Mouse (Mus musculus) MEL (cell line): ENCODE measurements at regions not wholly inside any gene's neighbourhood (a gene's known extent, or its start where the extent isn't known, plus 50 kb on each side); places are given as distances from the start of the nearest gene placed in this dataset.

Experiments used
- DNase-seq: peaks from one replicate; pipeline ENCODE4 v3.0.0; 2011; ENCODE audit warnings: low read depth, low spot score
- H3K27ac ChIP-seq: 2 replicates; pipeline ENCODE4 v1.5.1; 2012; ENCODE audit warnings: low read depth, mild to moderate bottlenecking, control low read depth, low read length, moderate library complexity; ENCODE audit not compliant: control insufficient read depth
- H3K27me3 ChIP-seq, 2 experiments: fragments of 150-350 bp in 1 of 2; sonication (generic) in 1 of 2; 2 replicates each; pipeline ENCODE4 v1.6.1; 2012; ENCODE audit warnings: low read length in 2 of 2, mild to moderate bottlenecking in 2 of 2, improper control_type of control experiment in 1 of 2, moderate library complexity in 1 of 2; ENCODE audit not compliant: insufficient read depth in 2 of 2, control insufficient read depth in 1 of 2
- H3K36me3 ChIP-seq, 2 experiments: 2 replicates each; pipeline ENCODE4 v1.6.1; 2012 to 2014; ENCODE audit warnings: low read length in 2 of 2, improper control_type of control experiment in 1 of 2, inconsistent platforms in 1 of 2, mild to moderate bottlenecking in 1 of 2; ENCODE audit not compliant: insufficient read depth in 2 of 2, control insufficient read depth in 1 of 2
- H3K4me1 ChIP-seq, 2 experiments: fragments of 150-350 bp in 1 of 2; sonication (generic) in 1 of 2; 2 replicates each; pipeline ENCODE4 v1.6.1; 2012; ENCODE audit warnings: low read length in 2 of 2, improper control_type of control experiment in 1 of 2, mild to moderate bottlenecking in 1 of 2; ENCODE audit not compliant: insufficient read depth in 2 of 2, control insufficient read depth in 1 of 2
- H3K4me3 ChIP-seq, 2 experiments: fragments of 150-350 bp in 1 of 2; sonication (generic) in 1 of 2; 2 replicates each; pipeline ENCODE4 v1.5.1; 2012; ENCODE audit warnings: low read depth in 2 of 2, low read length in 2 of 2, mild to moderate bottlenecking in 2 of 2, moderate library complexity in 2 of 2, control low read depth in 1 of 2, improper control_type of control experiment in 1 of 2; ENCODE audit not compliant: control insufficient read depth in 1 of 2, insufficient read depth in 1 of 2
- H3K79me2 ChIP-seq: 2 replicates; pipeline ENCODE4 v1.6.1; 2012; ENCODE audit warnings: mild to moderate bottlenecking, low read length, moderate library complexity; ENCODE audit not compliant: control insufficient read depth, poor library complexity, insufficient read depth
- H3K9ac ChIP-seq: 2 replicates; pipeline ENCODE4 v1.6.1; 2012; ENCODE audit warnings: low read depth, mild to moderate bottlenecking, control low read depth, low read length, moderate library complexity; ENCODE audit not compliant: control insufficient read depth, poor library complexity, severe bottlenecking
- H3K9me3 ChIP-seq: fragments of 150-350 bp; sonication (generic); replicated peaks from 2 replicates; pipeline ENCODE4 v1.6.1; 2012; ENCODE audit warnings: mild to moderate bottlenecking, low read length, improper control_type of control experiment, moderate library complexity; ENCODE audit not compliant: insufficient read depth
- CHD1 ChIP-seq: IDR thresholded peaks from 2 replicates; pipeline ENCODE4 v1.6.1; 2012; ENCODE audit warnings: low read depth, mild to moderate bottlenecking, inconsistent platforms, low read length, improper control_type of control experiment
- CHD2 ChIP-seq: IDR thresholded peaks from 2 replicates; pipeline ENCODE4 v1.6.1; 2011; ENCODE audit warnings: low read length, improper control_type of control experiment
- GABPA ChIP-seq: IDR thresholded peaks from 2 replicates; pipeline ENCODE4 v1.6.1; 2012; ENCODE audit warnings: low read depth, mild to moderate bottlenecking, inconsistent platforms, low read length, improper control_type of control experiment, moderate library complexity
- JUND ChIP-seq: IDR thresholded peaks from 2 replicates; pipeline ENCODE4 v1.6.1; 2011; ENCODE audit warnings: low read depth, mild to moderate bottlenecking, improper control_type of control experiment, low read length
- KAT2A ChIP-seq: conservative IDR thresholded peaks from 2 replicates; pipeline ENCODE4 v1.6.1; 2012; ENCODE audit warnings: low read depth, low read length, improper control_type of control experiment, inconsistent platforms
- MAX ChIP-seq: IDR thresholded peaks from 2 replicates; pipeline ENCODE4 v1.6.1; 2011; ENCODE audit warnings: low read length, improper control_type of control experiment
- MEF2A ChIP-seq: IDR thresholded peaks from 2 replicates; pipeline ENCODE4 v1.6.1; 2014; ENCODE audit warnings: low read depth, mild to moderate bottlenecking, inconsistent platforms, low read length, improper control_type of control experiment; ENCODE audit not compliant: poor library complexity, insufficient replicate concordance, severe bottlenecking; ENCODE audit errors: extremely low read depth
- MXI1 ChIP-seq: IDR thresholded peaks from 2 replicates; pipeline ENCODE4 v1.6.1; 2011; ENCODE audit warnings: mild to moderate bottlenecking, low read depth, low read length, improper control_type of control experiment
- MYB ChIP-seq: IDR thresholded peaks from 2 replicates; pipeline ENCODE4 v1.6.1; 2011; ENCODE audit warnings: mild to moderate bottlenecking, low read depth, low read length, improper control_type of control experiment
- NRF1 ChIP-seq: IDR thresholded peaks from 2 replicates; pipeline ENCODE4 v1.6.1; 2014; ENCODE audit warnings: low read depth, mild to moderate bottlenecking, inconsistent platforms, low read length, improper control_type of control experiment, moderate library complexity; ENCODE audit not compliant: poor library complexity, insufficient read depth, severe bottlenecking
- SIN3A ChIP-seq: IDR thresholded peaks from 2 replicates; pipeline ENCODE4 v1.6.1; 2012; ENCODE audit warnings: low read length, improper control_type of control experiment, inconsistent platforms
- TCF12 ChIP-seq: IDR thresholded peaks from 2 replicates; pipeline ENCODE4 v1.6.1; 2014; ENCODE audit warnings: low read depth, mild to moderate bottlenecking, inconsistent platforms, low read length, improper control_type of control experiment, moderate library complexity
- ZNF384 ChIP-seq: IDR thresholded peaks from 2 replicates; pipeline ENCODE4 v1.6.1; 2012; ENCODE audit warnings: low read depth, mild to moderate bottlenecking, inconsistent platforms, low read length, improper control_type of control experiment

GRCm38 (mm10) chr9:91803372-91803961 lies 389.3 kb upstream of the Plscr5 start:
- H3K79me2 ChIP-seq: no peaks in the 10 kb centered on the region
- H3K27me3 ChIP-seq: no peaks in the 10 kb centered on the region
- H3K4me3 ChIP-seq: no peak overlapping the region
- TF ChIP-seq KAT2A: no peak
- no peak for TF ChIP-seq CHD2
- TF ChIP-seq, all 39 proteins: peak for 0
- no peak for DNase-seq
- Histone ChIP-seq H3K36me3 (no peaks in the 10 kb centered on the region), H3K9me3 (no peaks in the 10 kb centered on the region), H3K27ac (no peak overlapping the region), H3K9ac (no peak overlapping the region), H3K4me1 (no peaks in the 10 kb centered on the region)

- H3K4me3 ChIP-seq: no peak overlapping the region
- no peaks in the 10 kb centered on the region for H3K36me3 ChIP-seq
- H3K4me1 ChIP-seq: no peaks in the 10 kb centered on the region
- H3K79me2 ChIP-seq: no peaks in the 10 kb centered on the region
- no peak for TF ChIP-seq NRF1
- H3K9ac ChIP-seq: no peak overlapping the region
- no peak overlapping the region for H3K27ac ChIP-seq
- no peaks in the 10 kb centered on the region for H3K9me3 ChIP-seq
- DNase-seq: no peak
- no peaks in the 10 kb centered on the region for H3K27me3 ChIP-seq
Observed at GRCm38 (mm10) chr9:91798837-91799225, 393.9 kb upstream of the Plscr5 start.

- no peak for TF ChIP-seq MYB
- no peak for TF ChIP-seq GABPA
- no peak for TF ChIP-seq CHD1
- no peaks in the 10 kb centered on the region for H3K27me3 ChIP-seq
- no peaks in the 10 kb centered on the region for H3K9me3 ChIP-seq
- no peak overlapping the region for H3K27ac ChIP-seq
- no peak overlapping the region for H3K9ac ChIP-seq
- H3K79me2 ChIP-seq: no peaks in the 10 kb centered on the region
- H3K4me1 ChIP-seq: no peaks in the 10 kb centered on the region
- H3K36me3 ChIP-seq: no peaks in the 10 kb centered on the region
- no peak overlapping the region for H3K4me3 ChIP-seq
- no peak for DNase-seq
Observed at GRCm38 (mm10) chr9:91798171-91798836, 394.4 kb upstream of the Plscr5 start.

- H3K9ac ChIP-seq: no peak overlapping the region
Observed at GRCm38 (mm10) chr9:91796976-91797375, 395.8 kb upstream of the Plscr5 start.

More at GRCm38 (mm10) chr9:91796976-91797375, 395.8 kb upstream of the Plscr5 start:
- no peaks in the 10 kb centered on the region for H3K27me3 ChIP-seq
- no peak for TF ChIP-seq MAX
- TF ChIP-seq TCF12: no peak
- TF ChIP-seq NRF1: no peak
- no peak for TF ChIP-seq JUND
- TF ChIP-seq SIN3A: no peak
- no peak for TF ChIP-seq MXI1
- TF ChIP-seq ZNF384: no peak
- TF ChIP-seq MEF2A: no peak
- no peaks in the 10 kb centered on the region for H3K79me2 ChIP-seq
- no peaks in the 10 kb centered on the region for H3K9me3 ChIP-seq
- no peak overlapping the region for H3K4me3 ChIP-seq
- no peaks in the 10 kb centered on the region for H3K4me1 ChIP-seq
- no peaks in the 10 kb centered on the region for H3K36me3 ChIP-seq
- no peak overlapping the region for H3K27ac ChIP-seq
- DNase-seq: no peak
